Mouse (Mus musculus) adrenal gland, adult 2 months (tissue): Measurements from ENCODE around the gene Gpbar1. TPM values are rescaled to one million over a fixed set of nuclear protein-coding genes. Genes with fewer than 3 reads are reported as not detected.
"Not testable (repeated sequence)": the region's sequence is repeated elsewhere in the genome, so short reads cannot be mapped to it uniquely, and the experiment has no call there.

ENCODE experiments used
- DNase-seq: peaks from one replicate; pipeline ENCODE4 v3.0.0; 2021
- polyA plus RNA-seq: library from polyadenylated mRNA; depleted of rRNA; stranded (reverse); fragments of >200 nt; gene quantifications from 2 replicates; pipeline ENCODE4 v1.2.3, GENCODE M21; 2012; rRNA removed
- total RNA-seq, 2 experiments: library from RNA; stranded (reverse); gene quantifications; 2 replicates each; pipeline ENCODE4 v1.2.3; 2021

The Gpbar1 gene
- total and polyA plus RNA-seq, 3 experiments, result 0.43 TPM; not detected in 2

DNA sequence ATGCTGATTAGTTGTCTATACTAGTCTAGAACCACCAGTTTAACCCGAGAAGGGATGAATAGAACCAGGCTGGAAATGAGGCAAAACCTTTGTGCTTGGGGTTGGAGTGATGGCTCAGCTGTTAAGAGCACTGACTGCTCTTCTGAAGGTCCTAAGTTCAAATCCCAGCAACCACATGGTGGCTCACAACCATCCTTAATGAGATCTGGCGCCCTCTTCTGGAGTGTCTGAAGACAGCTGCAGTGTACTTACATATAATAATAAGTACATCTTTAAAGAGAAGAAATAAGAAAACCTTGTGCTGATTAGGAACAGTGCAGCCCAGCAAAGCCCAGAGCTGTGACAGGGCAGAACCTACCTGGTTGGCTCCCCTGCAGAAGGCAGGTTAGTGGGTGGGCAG is 48.6 kb downstream of the Gpbar1 start:
- DNase-seq, result not testable (repeated sequence)

Other genes starting within 250 kb of the Gpbar1 start
- 100 to 1,000 TPM; 424 to 432 TPM for gene Tns1, start 154.1 kb upstream of the Gpbar1 start, total RNA-seq
- gene Tns1, start 154.1 kb upstream of the Gpbar1 start, polyA plus RNA-seq, result 523 and 701 TPM in 2 replicates
- gene Rufy4, start 153.0 kb upstream of the Gpbar1 start, total RNA-seq, result 1 to 10 TPM; 1.0 to 2.2 TPM
- 0.45 and 0.90 TPM in 2 replicates for gene Rufy4, start 153.0 kb upstream of the Gpbar1 start, polyA plus RNA-seq
- under 1 TPM in 1 of 2 experiments, not detected in 1; 0.21 TPM for gene Cxcr2, start 124.6 kb upstream of the Gpbar1 start, total RNA-seq
- not detected in 2 replicates for gene Cxcr2, start 124.6 kb upstream of the Gpbar1 start, polyA plus RNA-seq
- gene Cxcr1, start 83.9 kb upstream of the Gpbar1 start, total RNA-seq, result not detected
- gene Cxcr1, start 83.9 kb upstream of the Gpbar1 start, polyA plus RNA-seq, result not detected in 2 replicates
- gene Arpc2, start 42.5 kb upstream of the Gpbar1 start, total RNA-seq, result 100 to 1,000 TPM; 180 to 191 TPM
- gene Arpc2, start 42.5 kb upstream of the Gpbar1 start, polyA plus RNA-seq, result 108 and 124 TPM in 2 replicates
- 100 to 1,000 TPM; 144 to 177 TPM for gene Aamp, start 6.2 kb downstream of the Gpbar1 start, total RNA-seq
- 180 and 188 TPM in 2 replicates for gene Aamp, start 6.2 kb downstream of the Gpbar1 start, polyA plus RNA-seq
- gene Pnkd, start 6.4 kb downstream of the Gpbar1 start, total RNA-seq, result 10 to 100 TPM; 61.1 to 85.1 TPM
- 92.9 and 106 TPM in 2 replicates for gene Pnkd, start 6.4 kb downstream of the Gpbar1 start, polyA plus RNA-seq
- 100 to 1,000 TPM in 1 of 2 experiments, 10 to 100 TPM in 1; 98.3 to 115 TPM for gene Tmbim1, start 27.1 kb downstream of the Gpbar1 start, total RNA-seq
- 834 and 852 TPM in 2 replicates for gene Tmbim1, start 27.1 kb downstream of the Gpbar1 start, polyA plus RNA-seq
- under 1 TPM; 0.29 to 0.69 TPM for gene Catip, start 83.6 kb downstream of the Gpbar1 start, total RNA-seq
- 0.24 and 0.51 TPM in 2 replicates for gene Catip, start 83.6 kb downstream of the Gpbar1 start, polyA plus RNA-seq
- 10 to 100 TPM; 13.1 to 16.3 TPM for gene Slc11a1, start 96.6 kb downstream of the Gpbar1 start, total RNA-seq
- 39.4 and 50.7 TPM in 2 replicates for gene Slc11a1, start 96.6 kb downstream of the Gpbar1 start, polyA plus RNA-seq
- gene Ctdsp1, start 113.0 kb downstream of the Gpbar1 start, total RNA-seq, result 100 to 1,000 TPM; 169 to 172 TPM
- gene Ctdsp1, start 113.0 kb downstream of the Gpbar1 start, polyA plus RNA-seq, result 195 and 226 TPM in 2 replicates
- gene Vil1, start 130.8 kb downstream of the Gpbar1 start, total RNA-seq, result 1 to 10 TPM in 1 of 2 experiments, under 1 TPM in 1; 0.95 to 1.1 TPM
- 0.13 and 0.20 TPM in 2 replicates for gene Vil1, start 130.8 kb downstream of the Gpbar1 start, polyA plus RNA-seq
- gene Cnot9, start 227.5 kb downstream of the Gpbar1 start, total RNA-seq, result 10 to 100 TPM; 24.0 to 26.7 TPM
- 8.4 and 10.1 TPM in 2 replicates for gene Cnot9, start 227.5 kb downstream of the Gpbar1 start, polyA plus RNA-seq